ENCODE assay signal across 8 mouse cellular contexts in genomic region chr17:47923678-47924382, GRCm38 (mm10). TPM values are rescaled to one million over a fixed set of nuclear protein-coding genes. Genes with fewer than 3 reads are reported as not detected.
DNase-seq lines count a peak whose midpoint lies in the region; ATAC-seq lines count a peak whose summit lies in the region.

No protein-coding gene starts in this region.

- DNase-seq in B cell, adult 2 months = peak; percentile 52 to 54
- DNase-seq in T-cell, adult 2 months (ENCODE audit: low spot score) = peak; percentile 25
- DNase-seq in forebrain, embryonic 10.5 days (ENCODE audit: extremely low spot score, low spot score) = peak; percentile 69
- DNase-seq in heart, postnatal 36 days = peak; percentile 60 to 66
- DNase-seq in testis, postnatal 10 days (ENCODE audit: low spot score) = peak; percentile 84
- DNase-seq in layer of hippocampus, adult 9-10 months (ENCODE audit: low spot score) = no peak

- WGBS in forebrain, embryonic 10.5 days = under 1% methylated on average over 65 of the region's 65 CpGs
- WGBS in limb, embryonic 13.5 days = under 1% methylated on average over 62 of the region's 65 CpGs
- under 1% methylated on average over 58 of the region's 65 CpGs for WGBS in midbrain, embryonic 13.5 days

- H3K4me3 ChIP-seq in forebrain, embryonic 10.5 days = peak overlapping the region; percentile 84
- peak overlapping the region; percentile 87 for H3K4me3 ChIP-seq in limb, embryonic 13.5 days
- peak overlapping the region; percentile 86 for H3K4me3 ChIP-seq in midbrain, embryonic 13.5 days (replicated peaks)

- peaks cover 40% of the 10 kb centered on the region for H3K27me3 ChIP-seq in forebrain, embryonic 10.5 days (ENCODE audit: poor library complexity, severe bottlenecking)
- 0 out of 2 replicates have a peak, but pooled peaks cover 5% of the 10 kb centered on the region for H3K27me3 ChIP-seq in limb, embryonic 13.5 days
- H3K27me3 ChIP-seq in midbrain, embryonic 13.5 days = peaks cover 5% of the 10 kb centered on the region; the same call in 1 of the 2 replicates

- H3K4me1 ChIP-seq in forebrain, embryonic 10.5 days = peaks cover 82% of the 10 kb centered on the region
- H3K4me1 ChIP-seq in limb, embryonic 13.5 days = peaks cover 55% of the 10 kb centered on the region
- H3K4me1 ChIP-seq in midbrain, embryonic 13.5 days (replicated peaks) = peaks cover 66% of the 10 kb centered on the region

- H3K36me3 ChIP-seq in forebrain, embryonic 10.5 days (replicated peaks) = peaks cover 28% of the 10 kb centered on the region
- H3K36me3 ChIP-seq in limb, embryonic 13.5 days = peaks cover 19% of the 10 kb centered on the region
- H3K36me3 ChIP-seq in midbrain, embryonic 13.5 days = no peaks in the 10 kb centered on the region

- no peaks in the 10 kb centered on the region for H3K9me3 ChIP-seq in forebrain, embryonic 10.5 days
- H3K9me3 ChIP-seq in limb, embryonic 13.5 days = no peaks in the 10 kb centered on the region
- H3K9me3 ChIP-seq in midbrain, embryonic 13.5 days = no peaks in the 10 kb centered on the region

- peak; percentile 16 for ATAC-seq in limb, embryonic 13.5 days (ENCODE audit: low FRiP score, low read depth)
- ATAC-seq in midbrain, embryonic 13.5 days = peak; percentile 75

- intact Hi-C loops in heart, postnatal 36 days (cut with DNase I) = loop anchor here (2.0 kb wide), 3 partner anchors 51 to 121 kb away; no protein-coding TSS in a partner anchor

- H3K27ac ChIP-seq in forebrain, embryonic 10.5 days = peak overlapping the region; percentile 97
- H3K27ac ChIP-seq in limb, embryonic 13.5 days = peak overlapping the region; percentile 96
- peak overlapping the region; percentile 94 for H3K27ac ChIP-seq in midbrain, embryonic 13.5 days

- peak overlapping the region; percentile 96 for H3K9ac ChIP-seq in limb, embryonic 13.5 days
- peak overlapping the region; percentile 94 for H3K9ac ChIP-seq in midbrain, embryonic 13.5 days (replicated peaks)

- H3K4me2 ChIP-seq in limb, embryonic 13.5 days (replicated peaks) = peak overlapping the region; percentile 82
- peak overlapping the region; percentile 93 for H3K4me2 ChIP-seq in midbrain, embryonic 13.5 days (replicated peaks)

RNA-seq across cellular contexts. Expression of gene Foxp4, which starts 0.6 kb away (rescaled TPM):
- polyA plus RNA-seq in forebrain, embryonic 10.5 days (2016; fragmentation: Nextera tagmentation; extraction: Ambion mirVana) = 16.6 and 18.0 TPM in 2 replicates
- total RNA-seq in heart, postnatal 36 days (2021) = 10 to 100 TPM in 1 of 2 experiments, 1 to 10 TPM in 1; 9.5 to 11.3 TPM
- polyA plus RNA-seq in limb, embryonic 13.5 days (2015; fragmentation: Nextera tagmentation; extraction: Ambion mirVana) = 25.9 and 30.2 TPM in 2 replicates
- 16.0 and 25.2 TPM in 2 replicates for polyA plus RNA-seq in midbrain, embryonic 13.5 days (2015; fragmentation: Nextera tagmentation; extraction: Ambion mirVana)
